Mouse (Mus musculus) heart, embryonic 11.5 days (tissue): ENCODE results near the gene Zfyve1. TPM values are rescaled to one million over a fixed set of nuclear protein-coding genes. Genes with fewer than 3 reads are reported as not detected.

Source experiments
- polyA plus RNA-seq: library from polyadenylated mRNA; unstranded; fragments of >200 nt; fragmentation: Nextera tagmentation; extraction: Ambion mirVana; gene quantifications from 2 replicates; pipeline ENCODE4 v1.2.1, GENCODE M21; 2014

Zfyve1 gene
- polyA plus RNA-seq, 1 experiment from 2014 or later, result 12.3 TPM

Other genes starting within 250 kb of the Zfyve1 start
- 29.7 TPM in 2 replicates for gene Dpf3, start 109.5 kb downstream of the Zfyve1 start, polyA plus RNA-seq
- 23.8 and 24.1 TPM in 2 replicates for gene Dcaf4, start 76.8 kb downstream of the Zfyve1 start, polyA plus RNA-seq
- gene Rbm25, start 34.0 kb upstream of the Zfyve1 start, polyA plus RNA-seq, result 167 and 184 TPM in 2 replicates
- 54.9 and 58.6 TPM in 2 replicates for gene Psen1, start 90.9 kb upstream of the Zfyve1 start, polyA plus RNA-seq
- gene Papln, start 166.4 kb upstream of the Zfyve1 start, polyA plus RNA-seq, result 0.10 TPM in 1 of 2 replicates, not detected in the other